Mouse (Mus musculus): ENCODE results near the gene Rbm38.

GRCm38 (mm10) chr2:173034998-173035397, 14.7 kb downstream of the Rbm38 start:
- TF ChIP-seq CTCF (IDR thresholded peaks at IDR 0.05; ENCODE audit: low read depth) (no peak), EP300 (IDR thresholded peaks at IDR 0.05; ENCODE audit: low read depth) (peak; percentile 100)

Measured in liver, postnatal 0 days (tissue).